Mouse (Mus musculus) C2C12 (cell line): ENCODE measurements around the gene Alad.

ENCODE experiments used
- CTCF ChIP-seq: IDR thresholded peaks from one replicate; pipeline ENCODE4 v1.5.1; 2011; ENCODE audit not compliant: control insufficient read depth, insufficient read depth, insufficient read length
- FOSL1 ChIP-seq: IDR thresholded peaks from one replicate; pipeline ENCODE4 v1.8.0; 2011; ENCODE audit warnings: mild to moderate bottlenecking, low read length; ENCODE audit not compliant: poor library complexity, insufficient read depth, severe bottlenecking
- MAX ChIP-seq: IDR thresholded peaks from one replicate; pipeline ENCODE4 v1.6.1; 2011; ENCODE audit warnings: mild to moderate bottlenecking, control low read depth
- MYOD1 ChIP-seq: IDR thresholded peaks from one replicate; pipeline ENCODE4 v1.6.1; 2011; ENCODE audit warnings: low read depth; ENCODE audit not compliant: control insufficient read depth, insufficient read length
- MYOG ChIP-seq: IDR thresholded peaks from one replicate; pipeline ENCODE4 v1.6.1; 2011; ENCODE audit not compliant: control insufficient read depth, insufficient read length; ENCODE audit errors: extremely low read depth
- USF1 ChIP-seq: IDR thresholded peaks from one replicate; pipeline ENCODE4 v1.6.1; 2011; ENCODE audit warnings: low read depth, mild to moderate bottlenecking, control low read depth, moderate library complexity

DNA sequence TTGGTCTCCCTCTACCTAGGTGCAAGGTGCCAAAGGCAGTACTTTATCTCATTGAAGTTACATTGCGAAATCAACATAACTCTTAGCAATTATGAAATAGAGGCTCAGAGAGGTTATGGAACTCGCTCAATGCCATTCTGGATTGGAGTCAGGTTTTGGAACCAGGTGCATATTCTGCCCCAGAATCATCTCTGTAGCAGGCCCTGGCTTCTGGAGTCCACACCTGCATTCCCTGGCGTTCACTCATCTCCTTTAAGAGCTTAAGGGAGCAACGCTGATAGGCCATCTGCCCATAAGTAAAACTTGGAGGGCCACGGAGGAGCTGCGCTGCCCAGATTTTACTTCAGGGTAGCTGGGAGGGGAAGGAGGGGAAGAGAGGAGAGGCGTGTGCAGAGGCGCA lies 2.7 kb downstream of the Alad start:
- TF ChIP-seq CTCF (no peak), FOSL1 (no peak), MYOD1 (no peak), USF1 (no peak), MAX (no peak), MYOG (no peak)
